Mouse (Mus musculus) midbrain, embryonic 10.5 days (tissue): ENCODE measurements around the gene 4833427G06Rik. TPM values are rescaled to one million over a fixed set of nuclear protein-coding genes. Genes with fewer than 3 reads are reported as not detected.
A peak's percentile ranks its signal among the peaks of the same experiment; 100 is the strongest.

ENCODE experiments used
- DNase-seq: peaks from one replicate; pipeline ENCODE4 v3.0.0-alpha.2; 2017; ENCODE audit warnings: low spot score
- H3K27ac ChIP-seq: fragments of 300-500 bp; sonication (generic); replicated peaks from 2 replicates; pipeline ENCODE4 v1.5.1; 2016; ENCODE audit warnings: mild to moderate bottlenecking
- H3K27me3 ChIP-seq: fragments of 300-500 bp; sonication (generic); 2 replicates; pipeline ENCODE4 v1.6.1; 2016; ENCODE audit warnings: low read depth, mild to moderate bottlenecking; ENCODE audit not compliant: poor library complexity, severe bottlenecking
- H3K36me3 ChIP-seq: fragments of 300-500 bp; sonication (generic); 2 replicates; pipeline ENCODE4 v1.6.1; 2016; ENCODE audit warnings: mild to moderate bottlenecking, moderate library complexity
- H3K4me1 ChIP-seq: fragments of 300-500 bp; sonication (generic); 2 replicates; pipeline ENCODE4 v1.6.1; 2016
- H3K4me3 ChIP-seq: fragments of 300-500 bp; sonication (generic); 2 replicates; pipeline ENCODE4 v1.5.1; 2016; ENCODE audit warnings: mild to moderate bottlenecking, moderate library complexity
- H3K9me3 ChIP-seq: fragments of 300-500 bp; sonication (generic); replicated peaks from 2 replicates; pipeline ENCODE4 v1.6.1; 2016; ENCODE audit warnings: mild to moderate bottlenecking
- WGBS: fragments of 180-500 bp; shearing (Covaris S2); methylation state at CpG from one replicate; pipeline ENCODE4 v1.1.7; 2016; 5-methylcytosine and 5-hydroxymethylcytosine counted together
- microRNA counts: library from miRNA; unstranded; fragments of <30 nt; microRNA quantifications from one replicate; lab custom pipeline; 2017
- microRNA-seq: library from miRNA; unstranded; fragments of <30 nt; microRNA quantifications from one replicate; pipeline ENCODE4, GENCODE M21; 2017
- polyA plus RNA-seq: library from polyadenylated mRNA; unstranded; fragments of >200 nt; fragmentation: Nextera tagmentation; extraction: Ambion mirVana; gene quantifications from 2 replicates; pipeline ENCODE4 v1.2.1, GENCODE M21; 2016

The 4833427G06Rik gene
- polyA plus RNA-seq, 1 experiment from 2014 or later: not detected

GRCm38 (mm10) chr9:51056360-51057324 lies 45.2 kb downstream of the 4833427G06Rik start:
- DNase-seq: no peak
- H3K27ac ChIP-seq: no peak overlapping the region
- no peak overlapping the region for H3K4me3 ChIP-seq
- 83% methylated on average over 3 of the region's 3 CpGs for WGBS
- H3K36me3 ChIP-seq: no peaks in the 10 kb centered on the region
- H3K27me3 ChIP-seq: no peaks in the 10 kb centered on the region
- no peaks in the 10 kb centered on the region for H3K4me1 ChIP-seq
- no peaks in the 10 kb centered on the region for H3K9me3 ChIP-seq

GRCm38 (mm10) chr9:51052180-51052579 lies 49.7 kb downstream of the 4833427G06Rik start:
- Histone ChIP-seq H3K27ac (no peak overlapping the region), H3K36me3 (no peaks in the 10 kb centered on the region), H3K9me3 (no peaks in the 10 kb centered on the region), H3K27me3 (no peaks in the 10 kb centered on the region), H3K4me3 (no peak overlapping the region), H3K4me1 (no peaks in the 10 kb centered on the region)
- DNase-seq: no peak
- WGBS: 78% methylated on average over 3 of the region's 3 CpGs

GRCm38 (mm10) chr9:51042136-51042535 lies 59.7 kb downstream of the 4833427G06Rik start:
- Histone ChIP-seq H3K4me1 (no peaks in the 10 kb centered on the region), H3K36me3 (no peaks in the 10 kb centered on the region), H3K9me3 (no peaks in the 10 kb centered on the region), H3K27me3 (no peaks in the 10 kb centered on the region), H3K27ac (no peak overlapping the region), H3K4me3 (no peak overlapping the region)
- DNase-seq: no peak
- WGBS: 88% methylated on average over 6 of the region's 6 CpGs

- WGBS: 87% methylated on average over 7 of the region's 7 CpGs
- Histone ChIP-seq H3K4me3 (no peak overlapping the region), H3K4me1 (no peaks in the 10 kb centered on the region), H3K9me3 (no peaks in the 10 kb centered on the region), H3K36me3 (no peaks in the 10 kb centered on the region), H3K27me3 (no peaks in the 10 kb centered on the region), H3K27ac (no peak overlapping the region)
- no peak for DNase-seq
Measured at GRCm38 (mm10) chr9:51041491-51041980, 60.3 kb downstream of the 4833427G06Rik start.

GRCm38 (mm10) chr9:51032785-51033529 lies 68.9 kb downstream of the 4833427G06Rik start:
- Histone ChIP-seq H3K27me3 (no peaks in the 10 kb centered on the region), H3K9me3 (no peaks in the 10 kb centered on the region), H3K4me1 (no peaks in the 10 kb centered on the region), H3K36me3 (no peaks in the 10 kb centered on the region), H3K27ac (no peak overlapping the region), H3K4me3 (no peak overlapping the region)
- DNase-seq: no peak
- 80% methylated on average over 3 of the region's 3 CpGs for WGBS

- no peak overlapping the region for H3K4me3 ChIP-seq
- no peaks in the 10 kb centered on the region for H3K27me3 ChIP-seq
- 77% methylated on average over 8 of the region's 8 CpGs for WGBS
- DNase-seq: no peak
- no peaks in the 10 kb centered on the region for H3K36me3 ChIP-seq
- no peaks in the 10 kb centered on the region for H3K9me3 ChIP-seq
- H3K27ac ChIP-seq: no peak overlapping the region
- no peaks in the 10 kb centered on the region for H3K4me1 ChIP-seq
Measured at GRCm38 (mm10) chr9:51032291-51032690, 69.6 kb downstream of the 4833427G06Rik start.

GRCm38 (mm10) chr9:51031603-51032002 lies 70.3 kb downstream of the 4833427G06Rik start:
- Histone ChIP-seq H3K9me3 (no peaks in the 10 kb centered on the region), H3K27me3 (no peaks in the 10 kb centered on the region), H3K4me3 (no peak overlapping the region), H3K4me1 (no peaks in the 10 kb centered on the region), H3K27ac (no peak overlapping the region), H3K36me3 (no peaks in the 10 kb centered on the region)
- DNase-seq: no peak
- WGBS: 76% methylated on average over 6 of the region's 6 CpGs

MicroRNA genes within 50 kb of the gene (microRNA counts, 519-probe panel; counts per million panel counts)
- microRNA mmu-miR-34b-3p (lab: Ali Mortazavi, UCI) (not detected), microRNA mmu-miR-34b-5p (lab: Ali Mortazavi, UCI) (not detected), microRNA mmu-miR-34c (lab: Ali Mortazavi, UCI) (not detected)

Small RNA genes lying within 50 kb of the gene (microRNA-seq; reads per million reads assigned to microRNA genes)
- gene Mir34b (44.6 reads per million, percentile 40 among the genes with 10 or more reads in this experiment), gene Mir34c (1,191 reads per million, percentile 77 among the genes with 10 or more reads in this experiment)

Other genes starting within 250 kb of the 4833427G06Rik start
- gene Sik2, start 93.0 kb downstream of the 4833427G06Rik start, polyA plus RNA-seq: 12.5 and 15.4 TPM in 2 replicates
- gene Btg4, start 41.2 kb downstream of the 4833427G06Rik start, polyA plus RNA-seq: not detected in 2 replicates
- 1.1 and 2.0 TPM in 2 replicates for gene Layn, start 25.0 kb downstream of the 4833427G06Rik start, polyA plus RNA-seq
- not detected in 2 replicates for gene Gm32742, start 63.4 kb upstream of the 4833427G06Rik start, polyA plus RNA-seq
- 0.05 TPM in 1 of 2 replicates, not detected in the other for gene Pou2af1, start 111.6 kb upstream of the 4833427G06Rik start, polyA plus RNA-seq
- 1.5 and 1.8 TPM in 2 replicates for gene Colca2, start 176.5 kb upstream of the 4833427G06Rik start, polyA plus RNA-seq
- gene 1810046K07Rik, start 226.8 kb upstream of the 4833427G06Rik start, polyA plus RNA-seq: not detected in 2 replicates